Mouse (Mus musculus) layer of hippocampus, postnatal 14 days (tissue): ENCODE measurements around the gene Krtcap2. TPM values are rescaled to one million over a fixed set of nuclear protein-coding genes. Genes with fewer than 3 reads are reported as not detected.

Experiments used
- DNase-seq, 2 experiments: peaks; one replicate each; pipeline ENCODE4 v3.0.0; 2021 to 2022; ENCODE audit warnings: low spot score in 2 of 2, mixed read lengths in 1 of 2
- total RNA-seq, 2 experiments: library from RNA; stranded (reverse); gene quantifications; 2 replicates each; pipeline ENCODE4 v1.2.3; 2021

Gene Krtcap2
- total RNA-seq, 2 experiments from 2014 or later, result 77.3 to 90.2 TPM

- DNase-seq, result peak; percentile 73 to 81
Observed at GRCm38 (mm10) chr3:89244982-89245687, 631 bp upstream of the Krtcap2 start.

GRCm38 (mm10) chr3:89246261-89247100 is 715 bp downstream of the Krtcap2 start, which contains the start of gene Trim46:
Gene Trim46 (minus strand): TSS chr3:89246309.
- DNase-seq, result peak; percentile 87 to 93

- no peak for DNase-seq
Observed at GRCm38 (mm10) chr3:89247466-89247865, 1.7 kb downstream of the Krtcap2 start.

- no peak for DNase-seq
Observed at GRCm38 (mm10) chr3:89250435-89251040, 4.8 kb downstream of the Krtcap2 start.

GRCm38 (mm10) chr3:89251365-89251895 is 5.7 kb downstream of the Krtcap2 start:
- DNase-seq, result no peak

GRCm38 (mm10) chr3:89254994-89255393 is 9.2 kb downstream of the Krtcap2 start:
- no peak for DNase-seq

GRCm38 (mm10) chr3:89256177-89256576 is 10.4 kb downstream of the Krtcap2 start:
- DNase-seq, result no peak

GRCm38 (mm10) chr3:89259076-89259475 is 13.3 kb downstream of the Krtcap2 start, which contains the start of gene Dpm3:
Gene Dpm3 (plus strand): TSS chr3:89259358.
- no peak for DNase-seq

- no peak for DNase-seq
Observed at GRCm38 (mm10) chr3:89260211-89260610, 14.4 kb downstream of the Krtcap2 start.

GRCm38 (mm10) chr3:89262417-89262816 is 16.7 kb downstream of the Krtcap2 start:
- no peak for DNase-seq

GRCm38 (mm10) chr3:89266439-89266893 is 20.7 kb downstream of the Krtcap2 start:
- peak; percentile 76 to 87 for DNase-seq

GRCm38 (mm10) chr3:89268916-89269315 is 23.1 kb downstream of the Krtcap2 start:
- DNase-seq, result no peak

- peak; percentile 84 to 85 for DNase-seq
Observed at GRCm38 (mm10) chr3:89270051-89270755, 24.4 kb downstream of the Krtcap2 start, which contains the start of gene Slc50a1. Gene Slc50a1 (minus strand): TSS chr3:89270570.

- peak; percentile 48 to 66 for DNase-seq
Observed at GRCm38 (mm10) chr3:89270891-89271290, 25.1 kb downstream of the Krtcap2 start.

- no peak for DNase-seq
Observed at GRCm38 (mm10) chr3:89271760-89272159, 26.0 kb downstream of the Krtcap2 start.

GRCm38 (mm10) chr3:89276061-89276460 is 30.3 kb downstream of the Krtcap2 start:
- no peak for DNase-seq

- DNase-seq, result no peak
Observed at GRCm38 (mm10) chr3:89277281-89278021, 31.7 kb downstream of the Krtcap2 start.

- no peak for DNase-seq
Observed at GRCm38 (mm10) chr3:89278107-89278506, 32.3 kb downstream of the Krtcap2 start.

- no peak for DNase-seq
Observed at GRCm38 (mm10) chr3:89278643-89279042, 32.9 kb downstream of the Krtcap2 start.
